Mouse (Mus musculus) CD8-positive naive resting alpha-beta T cell, adult 57 days (primary cell): ENCODE measurements around the gene Exoc7. TPM values are rescaled to one million over a fixed set of nuclear protein-coding genes. Genes with fewer than 3 reads are reported as not detected.

Experiments
- total RNA-seq: library from RNA; stranded (reverse); gene quantifications from one replicate; pipeline ENCODE4 v1.2.4, GENCODE M21; 2023

Exoc7 gene
- total RNA-seq, result 53.4 TPM

DNA sequence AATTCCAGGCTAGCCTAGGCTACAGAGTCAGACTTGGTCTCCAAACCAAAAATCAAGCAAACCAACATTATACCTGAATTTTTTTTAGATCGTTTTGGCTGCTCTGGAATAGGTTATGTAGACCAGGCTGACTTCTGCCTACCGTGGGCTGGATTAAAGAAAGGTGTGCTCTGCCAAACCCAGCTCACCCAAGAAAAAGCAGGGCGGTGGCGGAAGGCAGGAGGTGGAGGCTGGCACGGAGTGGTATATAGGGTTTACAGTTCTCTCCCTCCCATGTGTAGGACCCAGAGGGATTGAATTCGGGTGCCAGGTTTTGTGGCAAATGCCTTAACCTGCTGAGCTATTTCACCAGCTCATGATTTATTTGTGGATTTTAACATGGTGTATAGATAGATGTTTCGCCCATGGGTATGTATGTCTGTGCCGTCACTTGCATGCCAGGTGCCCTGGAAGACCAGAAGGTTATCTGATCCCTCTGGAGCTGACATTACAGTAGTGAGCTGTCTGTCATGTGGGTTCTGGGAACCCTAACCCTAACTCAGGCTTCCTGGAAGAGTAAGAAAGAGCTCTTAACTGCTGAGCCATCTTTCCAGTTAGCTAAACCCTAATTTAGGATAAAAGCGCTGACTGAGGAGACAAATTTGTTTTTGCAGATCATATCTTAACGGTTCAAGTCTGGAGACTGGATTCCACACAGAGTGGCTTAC, at the start of gene Exoc7:
Gene Exoc7, minus strand, starts transcription at position 215 of the 707 bp plus-strand sequence.

DNA sequence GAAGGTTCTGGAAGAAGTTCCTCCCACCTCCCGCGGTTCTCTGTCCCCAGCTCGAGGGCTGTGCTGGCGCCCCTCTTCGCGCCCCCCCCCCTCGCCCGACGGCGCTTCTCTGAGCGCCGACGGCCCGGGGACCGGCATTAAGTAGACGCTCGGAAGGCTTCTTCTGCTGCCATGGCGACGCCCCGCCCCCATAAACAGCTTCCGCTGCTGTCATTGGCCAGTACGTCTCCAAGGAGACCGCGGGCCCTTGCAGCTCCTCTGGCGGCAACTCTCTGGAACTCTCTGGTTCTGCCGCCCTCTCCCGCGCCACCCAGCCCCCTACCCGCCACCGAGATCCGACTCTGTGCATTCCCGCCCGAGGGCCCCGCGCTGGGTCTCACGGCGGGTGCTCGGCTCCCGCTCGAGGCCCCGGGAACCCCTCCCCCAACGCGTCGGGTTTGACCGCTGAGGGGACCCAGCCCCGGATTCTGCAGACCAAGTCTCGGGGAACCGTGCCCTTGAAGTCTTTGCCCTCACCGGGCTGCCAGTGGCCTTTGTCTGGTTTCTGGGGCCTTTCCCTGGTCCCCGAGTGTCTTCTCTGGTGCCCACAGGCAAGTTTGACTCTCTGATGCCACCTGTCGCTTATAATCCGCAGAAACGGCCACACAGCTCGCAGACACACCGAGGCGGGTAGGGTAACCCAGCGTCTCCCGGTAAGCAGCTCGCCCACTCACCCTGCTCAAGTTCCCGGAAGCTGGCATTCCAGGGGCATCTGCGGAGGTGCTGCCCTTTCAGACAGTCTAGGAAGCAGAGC, 28.4 kb upstream of the Exoc7 start, which contains the start of gene Foxj1:
Gene Foxj1, minus strand, starts transcription at position 156 of the 793 bp plus-strand sequence.

DNA sequence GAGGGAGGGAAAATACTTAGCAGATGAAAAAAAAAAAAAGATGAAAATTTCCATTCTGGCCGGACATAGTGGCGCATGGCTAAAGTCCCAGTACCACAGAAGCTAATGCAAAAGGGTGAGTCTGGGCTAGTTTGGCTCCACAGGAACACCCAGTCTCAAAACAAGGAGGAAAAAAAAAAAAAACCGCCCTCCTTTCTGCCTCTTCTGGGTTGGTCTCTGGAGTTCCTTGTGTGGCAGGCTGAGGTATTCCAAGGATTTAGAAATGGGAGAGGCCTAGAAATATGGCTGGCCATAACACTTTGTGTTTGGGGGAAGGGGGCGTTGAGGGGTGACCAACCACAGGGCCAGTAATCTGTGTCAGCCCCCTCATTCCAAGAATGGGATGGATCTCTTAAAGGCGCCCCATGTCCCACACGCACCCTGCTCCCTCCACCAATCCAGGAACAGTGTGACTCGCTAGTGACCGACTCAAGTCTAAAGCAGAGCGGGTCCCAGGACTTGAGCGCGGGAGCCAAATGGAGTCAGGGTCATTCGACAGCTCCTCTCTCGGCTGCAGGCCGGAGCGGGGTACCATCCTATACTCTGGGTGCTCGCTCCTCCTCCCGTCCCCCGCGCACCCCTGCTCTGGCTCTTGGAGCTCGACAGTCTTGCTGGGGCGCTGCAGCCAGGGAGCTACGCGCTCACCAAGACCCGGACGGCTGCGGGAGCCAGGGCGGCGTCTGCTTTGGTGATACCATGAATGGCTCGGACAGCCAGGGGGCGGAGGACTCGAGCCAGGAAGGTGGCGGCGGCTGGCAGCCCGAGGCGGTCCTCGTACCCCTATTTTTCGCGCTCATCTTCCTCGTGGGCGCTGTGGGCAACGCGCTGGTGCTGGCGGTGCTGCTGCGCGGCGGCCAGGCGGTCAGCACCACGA, 26.0 kb downstream of the Exoc7 start, which contains the start of gene Galr2:
Gene Galr2, plus strand, starts transcription at position 189 of the 913 bp plus-strand sequence.

GRCm38 (mm10) chr11:116274045-116274666, 32.9 kb downstream of the Exoc7 start, which contains the start of gene Srp68:
Gene Srp68, minus strand, starts transcription at chr11:116274217.

Other genes with a start within 250 kb of the Exoc7 start
- 83.7 TPM for gene Unc13d, start 229.3 kb downstream of the Exoc7 start, total RNA-seq
- gene Wbp2, start 220.2 kb downstream of the Exoc7 start, total RNA-seq, result 162 TPM
- 1.2 TPM for gene Trim47, start 180.0 kb downstream of the Exoc7 start, total RNA-seq
- 30.8 TPM for gene Trim65, start 176.1 kb downstream of the Exoc7 start, total RNA-seq
- 58.7 TPM for gene Mrpl38, start 168.4 kb downstream of the Exoc7 start, total RNA-seq
- 31.6 TPM for gene Fbf1, start 139.1 kb downstream of the Exoc7 start, total RNA-seq
- 37.4 TPM for gene Ten1, start 108.4 kb downstream of the Exoc7 start, total RNA-seq
- 35.3 TPM for gene Acox1, start 108.2 kb downstream of the Exoc7 start, total RNA-seq
- gene Evpl, start 69.2 kb downstream of the Exoc7 start, total RNA-seq, result 0.21 TPM
- 62.3 TPM for gene Srp68, start 33.0 kb downstream of the Exoc7 start, total RNA-seq
- not detected for gene Galr2, start 26.3 kb downstream of the Exoc7 start, total RNA-seq
- gene Foxj1, start 28.2 kb upstream of the Exoc7 start, total RNA-seq, result not detected
- 10.5 TPM for gene Rnf157, start 105.8 kb upstream of the Exoc7 start, total RNA-seq
- 101 TPM for gene Ubald2, start 126.9 kb upstream of the Exoc7 start, total RNA-seq
- gene Qrich2, start 159.0 kb upstream of the Exoc7 start, total RNA-seq, result not detected
- gene Prpsap1, start 187.0 kb upstream of the Exoc7 start, total RNA-seq, result 81.2 TPM
- gene Sphk1, start 223.7 kb upstream of the Exoc7 start, total RNA-seq, result 0.12 TPM